Mouse (Mus musculus): ENCODE measurements around the gene Bmx. TPM values are rescaled to one million over a fixed set of nuclear protein-coding genes. Genes with fewer than 3 reads are reported as not detected.

Bmx gene
- polyA plus RNA-seq, 1 experiment from 2014 or later = 5.9 TPM

DNA sequence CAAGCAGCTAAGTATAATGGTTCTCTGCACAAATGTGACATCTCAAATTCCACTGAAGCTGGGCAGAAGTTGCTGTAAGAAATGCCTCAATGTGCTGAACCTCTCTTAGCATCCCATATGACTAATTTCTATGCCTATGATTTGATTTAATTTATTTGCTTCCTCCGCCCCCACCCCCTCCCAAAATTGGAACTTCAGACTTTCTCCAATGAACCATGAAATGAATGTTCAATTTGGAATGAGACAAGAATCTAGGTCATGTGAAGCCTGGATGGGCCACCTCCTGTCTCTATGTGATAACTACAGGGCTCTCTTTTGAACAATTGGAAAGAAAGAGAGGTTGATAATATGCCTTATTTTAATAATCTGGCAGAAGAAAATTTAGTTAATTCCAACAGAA is 82.7 kb downstream of the Bmx start:
- H3K4me1 ChIP-seq = no peaks in the 10 kb centered on the region
- H3K9ac ChIP-seq = no peak overlapping the region
- WGBS = 61% methylated on average over 1 of the region's 1 CpGs
- no peak for ATAC-seq (ENCODE audit: extremely low read depth, insufficient number of reproducible peaks, low FRiP score, low TSS enrichment)
- no peak overlapping the region for H3K27ac ChIP-seq (replicated peaks)
- H3K27me3 ChIP-seq (replicated peaks) = peaks cover 9% of the 10 kb centered on the region; the same call in 1 of the 2 replicates
- H3K4me2 ChIP-seq = no peak overlapping the region
- no peaks in the 10 kb centered on the region for H3K36me3 ChIP-seq
- no peaks in the 10 kb centered on the region for H3K9me3 ChIP-seq
- H3K4me3 ChIP-seq = no peak overlapping the region

DNA sequence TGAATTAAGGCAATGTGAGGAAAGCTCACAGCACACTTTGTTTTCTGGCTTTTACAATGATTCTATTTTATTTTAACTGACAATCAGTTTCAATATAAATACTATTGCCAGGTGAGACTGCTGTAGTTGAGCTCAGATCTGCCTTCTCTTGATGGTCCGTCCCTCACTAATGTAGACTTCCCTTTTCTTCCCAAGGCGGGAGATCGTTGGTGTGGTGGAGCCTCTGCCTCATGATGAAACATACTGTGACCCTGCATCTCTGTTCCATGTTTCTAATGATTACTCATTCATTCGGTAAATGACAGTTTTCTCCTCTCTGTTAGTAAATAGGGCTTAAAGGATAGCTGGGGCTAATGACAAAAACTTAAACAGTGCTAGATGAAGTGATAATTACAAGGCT is 84.1 kb downstream of the Bmx start:
- H3K36me3 ChIP-seq = no peaks in the 10 kb centered on the region
- WGBS = 76% methylated on average over 4 of the region's 4 CpGs
- H3K4me3 ChIP-seq = no peak overlapping the region
- no peaks in the 10 kb centered on the region for H3K4me1 ChIP-seq
- no peak overlapping the region for H3K4me2 ChIP-seq
- H3K9me3 ChIP-seq = no peaks in the 10 kb centered on the region
- no peak for ATAC-seq (ENCODE audit: extremely low read depth, insufficient number of reproducible peaks, low FRiP score, low TSS enrichment)
- H3K27me3 ChIP-seq (replicated peaks) = peaks cover 9% of the 10 kb centered on the region; the same call in 1 of the 2 replicates
- H3K27ac ChIP-seq (replicated peaks) = no peak overlapping the region
- no peak overlapping the region for H3K9ac ChIP-seq

DNA sequence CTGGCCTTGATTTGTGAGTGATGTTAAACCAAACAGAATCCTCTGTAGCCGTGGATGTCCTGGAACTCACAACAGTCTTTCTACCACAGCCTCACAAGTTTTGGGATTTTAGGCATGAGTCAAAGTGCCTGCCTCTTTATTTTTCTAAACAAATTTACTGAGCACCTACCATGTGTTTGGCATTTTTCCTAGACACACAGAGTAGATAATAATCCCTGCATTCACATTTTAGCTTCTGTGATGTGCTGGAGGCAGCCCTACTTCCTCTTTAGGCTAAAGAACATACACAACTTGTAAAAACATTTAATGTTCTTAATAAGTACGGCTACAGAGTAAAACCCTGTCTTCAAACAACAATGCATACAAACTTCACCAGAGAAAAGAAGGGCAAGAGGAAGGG is 87.0 kb downstream of the Bmx start:
- H3K9ac ChIP-seq = no peak overlapping the region
- H3K9me3 ChIP-seq = no peaks in the 10 kb centered on the region
- whole genome bisulfite sequencing = 58% methylated on average over 2 of the region's 2 CpGs
- H3K36me3 ChIP-seq = no peaks in the 10 kb centered on the region
- no peak overlapping the region for H3K27ac ChIP-seq (replicated peaks)
- no peaks in the 10 kb centered on the region for H3K4me1 ChIP-seq
- no peak for ATAC-seq (ENCODE audit: extremely low read depth, insufficient number of reproducible peaks, low FRiP score, low TSS enrichment)
- no peak overlapping the region for H3K4me3 ChIP-seq
- H3K27me3 ChIP-seq (replicated peaks) = peaks cover 4% of the 10 kb centered on the region; the same call in 1 of the 2 replicates
- no peak overlapping the region for H3K4me2 ChIP-seq

DNA sequence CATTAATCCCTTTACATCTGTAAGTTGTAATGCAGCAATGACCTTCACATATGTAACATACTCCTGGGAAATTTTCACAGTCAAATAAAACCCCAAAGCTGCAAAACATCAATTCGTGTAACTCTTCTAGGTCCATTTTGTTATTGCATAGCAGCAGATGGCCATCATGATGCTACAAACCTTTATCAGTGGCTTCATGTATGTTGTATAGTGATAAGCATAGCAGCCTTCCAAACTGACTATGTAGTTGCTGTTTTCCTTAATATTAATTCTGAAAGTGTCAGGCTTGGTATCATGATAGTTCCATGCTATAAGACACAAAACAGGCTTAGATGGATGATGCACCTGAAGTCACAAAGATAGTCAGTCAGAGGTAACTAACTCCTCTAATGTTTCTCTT is 93.3 kb downstream of the Bmx start:
- Histone ChIP-seq H3K9me3 (no peaks in the 10 kb centered on the region), H3K36me3 (no peaks in the 10 kb centered on the region), H3K9ac (no peak overlapping the region), H3K4me3 (no peak overlapping the region), H3K27me3 (replicated peaks) (0 out of 2 replicates have a peak, but pooled peaks cover 6% of the 10 kb centered on the region), H3K4me2 (no peak overlapping the region), H3K4me1 (no peaks in the 10 kb centered on the region), H3K27ac (replicated peaks) (no peak overlapping the region)
- no peak for ATAC-seq (ENCODE audit: extremely low read depth, insufficient number of reproducible peaks, low FRiP score, low TSS enrichment)
- 75% methylated on average over 1 of the region's 1 CpGs for WGBS

DNA sequence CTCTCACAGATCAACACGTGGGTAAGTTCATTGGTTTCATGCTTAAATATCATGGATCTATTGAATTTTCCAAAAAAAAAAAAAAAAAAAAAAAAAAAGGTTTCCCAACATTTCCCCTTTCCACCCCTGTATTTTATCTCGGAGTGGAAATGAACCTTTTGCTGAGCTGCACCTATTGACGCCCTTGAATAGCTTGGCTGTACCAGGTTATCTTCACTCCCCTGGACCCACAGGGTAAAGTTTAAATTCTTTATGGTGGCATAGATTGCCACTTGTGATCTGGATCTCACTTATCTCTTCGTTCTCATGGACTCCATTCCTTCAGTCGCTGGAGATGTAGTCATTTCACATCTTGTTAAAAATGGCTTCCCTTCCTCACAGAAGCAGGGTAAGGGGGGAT is 103.4 kb downstream of the Bmx start:
- no peak overlapping the region for H3K4me2 ChIP-seq
- no peaks in the 10 kb centered on the region for H3K4me1 ChIP-seq
- no peak for ATAC-seq (ENCODE audit: extremely low read depth, insufficient number of reproducible peaks, low FRiP score, low TSS enrichment)
- no peak overlapping the region for H3K27ac ChIP-seq (replicated peaks)
- 0 out of 2 replicates have a peak, but pooled peaks cover 4% of the 10 kb centered on the region for H3K27me3 ChIP-seq (replicated peaks)
- H3K9me3 ChIP-seq = no peaks in the 10 kb centered on the region
- 66% methylated on average over 5 of the region's 5 CpGs for WGBS
- no peaks in the 10 kb centered on the region for H3K36me3 ChIP-seq
- no peak overlapping the region for H3K4me3 ChIP-seq
- H3K9ac ChIP-seq = no peak overlapping the region

DNA sequence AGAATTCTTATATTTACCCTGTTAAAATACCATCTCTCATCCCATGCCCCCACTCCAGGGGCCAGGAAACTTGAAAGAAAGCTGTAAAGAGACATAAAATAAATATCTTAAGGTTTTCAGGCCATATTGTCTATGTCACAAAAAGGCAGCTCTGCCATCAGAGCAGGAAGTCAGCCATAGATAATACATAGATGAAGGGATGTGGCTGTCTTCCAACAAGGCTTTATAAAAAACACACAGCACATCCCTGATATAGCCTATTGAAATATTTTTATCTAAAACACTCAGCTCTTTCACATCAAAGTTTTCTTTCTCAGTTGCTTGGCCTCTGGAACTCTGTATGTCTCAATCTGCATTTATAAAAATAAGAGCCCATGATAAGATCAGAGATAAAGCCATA is 104.4 kb downstream of the Bmx start:
- Histone ChIP-seq H3K27me3 (replicated peaks) (0 out of 2 replicates have a peak, but pooled peaks cover 3% of the 10 kb centered on the region), H3K4me1 (no peaks in the 10 kb centered on the region), H3K9ac (no peak overlapping the region), H3K4me3 (no peak overlapping the region), H3K36me3 (no peaks in the 10 kb centered on the region), H3K9me3 (no peaks in the 10 kb centered on the region), H3K4me2 (no peak overlapping the region), H3K27ac (replicated peaks) (no peak overlapping the region)
- ATAC-seq (ENCODE audit: extremely low read depth, insufficient number of reproducible peaks, low FRiP score, low TSS enrichment) = no peak

DNA sequence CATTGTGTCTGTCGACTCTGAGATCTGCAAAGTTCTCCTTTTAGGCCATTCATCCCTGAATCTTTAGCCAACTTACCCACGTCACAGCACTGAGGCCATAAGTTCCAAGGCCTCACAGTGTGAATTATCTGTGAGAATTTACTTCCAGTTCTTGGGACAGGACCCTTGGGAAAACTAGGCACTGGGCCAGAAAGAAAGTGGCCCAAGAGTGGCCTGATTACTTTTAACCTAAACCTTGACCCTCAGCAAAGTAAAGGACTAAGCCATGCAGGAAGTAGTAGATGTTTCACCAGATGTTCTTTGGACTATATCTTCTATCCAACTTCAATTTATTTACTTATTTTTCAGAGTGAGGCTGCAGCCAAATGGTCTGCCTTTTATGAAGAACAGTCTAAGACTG is 105.3 kb downstream of the Bmx start:
- Histone ChIP-seq H3K4me2 (no peak overlapping the region), H3K9me3 (no peaks in the 10 kb centered on the region), H3K4me1 (no peaks in the 10 kb centered on the region), H3K36me3 (no peaks in the 10 kb centered on the region), H3K27me3 (replicated peaks) (0 out of 2 replicates have a peak, but pooled peaks cover 3% of the 10 kb centered on the region), H3K4me3 (no peak overlapping the region), H3K27ac (replicated peaks) (no peak overlapping the region), H3K9ac (no peak overlapping the region)
- WGBS = 57% methylated on average over 2 of the region's 2 CpGs
- no peak for ATAC-seq (ENCODE audit: extremely low read depth, insufficient number of reproducible peaks, low FRiP score, low TSS enrichment)

DNA sequence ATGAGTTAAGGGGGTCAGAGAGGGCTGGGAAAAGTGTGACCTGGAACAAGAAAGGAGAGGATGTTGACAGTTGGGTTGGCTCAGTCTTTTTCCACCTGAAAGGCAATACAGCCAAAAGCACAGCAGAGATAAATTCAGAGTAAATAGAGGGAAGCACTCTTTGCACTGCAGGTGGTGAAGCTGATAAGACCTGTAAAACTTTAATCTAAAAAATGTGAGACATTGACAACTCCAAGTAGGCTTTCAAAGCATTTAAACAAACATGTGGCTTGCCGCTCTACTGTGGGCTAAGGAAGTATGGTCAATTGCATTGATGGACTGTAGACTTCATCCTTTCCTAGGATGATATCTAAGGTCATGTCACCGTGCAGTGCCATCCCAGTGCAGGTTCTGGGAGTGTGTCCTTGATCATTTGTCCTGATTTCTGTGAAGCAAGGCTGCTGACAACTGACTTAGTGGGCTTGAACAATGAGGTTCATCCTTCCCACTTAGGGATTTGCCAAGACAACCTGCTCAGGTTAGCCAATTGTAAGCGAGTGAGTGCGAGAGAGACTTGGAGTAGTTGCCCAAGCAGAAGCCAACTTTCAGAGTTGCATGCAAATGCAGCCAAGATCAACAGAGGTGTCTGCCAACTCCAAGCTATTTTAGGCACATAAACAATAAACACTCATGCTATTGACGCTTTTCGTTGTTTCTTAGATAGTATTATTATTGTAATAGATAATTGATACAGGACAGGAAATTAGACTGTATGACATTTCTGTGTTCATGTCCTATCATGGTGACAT is 112.3 kb downstream of the Bmx start:
- Histone ChIP-seq H3K9ac (no peak overlapping the region), H3K27ac (replicated peaks) (no peak overlapping the region), H3K4me2 (no peak overlapping the region), H3K9me3 (no peaks in the 10 kb centered on the region), H3K4me1 (no peaks in the 10 kb centered on the region), H3K4me3 (no peak overlapping the region), H3K27me3 (replicated peaks) (peaks cover 8% of the 10 kb centered on the region; the same call in 1 of the 2 replicates), H3K36me3 (no peaks in the 10 kb centered on the region)
- ATAC-seq (ENCODE audit: extremely low read depth, insufficient number of reproducible peaks, low FRiP score, low TSS enrichment) = no peak
- 49% methylated on average over 6 of the region's 6 CpGs for WGBS

Other genes starting within 250 kb of the Bmx start
- gene Car5b, start 230.2 kb downstream of the Bmx start, polyA plus RNA-seq (2015; fragmentation: Nextera tagmentation; extraction: Ambion mirVana) = 0.12 and 0.25 TPM in 2 replicates
- 18.8 and 23.0 TPM in 2 replicates for gene Siah1b, start 181.7 kb downstream of the Bmx start, polyA plus RNA-seq (2015; fragmentation: Nextera tagmentation; extraction: Ambion mirVana)
- gene Cltrn, start 169.4 kb downstream of the Bmx start, polyA plus RNA-seq (2015; fragmentation: Nextera tagmentation; extraction: Ambion mirVana) = 0.28 and 0.53 TPM in 2 replicates
- 0.28 and 0.88 TPM in 2 replicates for gene Ace2, start 118.9 kb downstream of the Bmx start, polyA plus RNA-seq (2015; fragmentation: Nextera tagmentation; extraction: Ambion mirVana)
- 8.1 and 10.0 TPM in 2 replicates for gene Pir, start 11.2 kb upstream of the Bmx start, polyA plus RNA-seq (2015; fragmentation: Nextera tagmentation; extraction: Ambion mirVana)
- 3.3 and 4.7 TPM in 2 replicates for gene Vegfd, start 115.2 kb upstream of the Bmx start, polyA plus RNA-seq (2015; fragmentation: Nextera tagmentation; extraction: Ambion mirVana)
- 6.5 and 9.3 TPM in 2 replicates for gene Piga, start 161.6 kb upstream of the Bmx start, polyA plus RNA-seq (2015; fragmentation: Nextera tagmentation; extraction: Ambion mirVana)
- 19.7 TPM in 2 replicates for gene Asb11, start 178.8 kb upstream of the Bmx start, polyA plus RNA-seq (2015; fragmentation: Nextera tagmentation; extraction: Ambion mirVana)
- gene Asb9, start 248.1 kb upstream of the Bmx start, polyA plus RNA-seq (2015; fragmentation: Nextera tagmentation; extraction: Ambion mirVana) = not detected in 2 replicates